8 mouse cellular contexts compared by ENCODE assay signal in the genomic region with DNA sequence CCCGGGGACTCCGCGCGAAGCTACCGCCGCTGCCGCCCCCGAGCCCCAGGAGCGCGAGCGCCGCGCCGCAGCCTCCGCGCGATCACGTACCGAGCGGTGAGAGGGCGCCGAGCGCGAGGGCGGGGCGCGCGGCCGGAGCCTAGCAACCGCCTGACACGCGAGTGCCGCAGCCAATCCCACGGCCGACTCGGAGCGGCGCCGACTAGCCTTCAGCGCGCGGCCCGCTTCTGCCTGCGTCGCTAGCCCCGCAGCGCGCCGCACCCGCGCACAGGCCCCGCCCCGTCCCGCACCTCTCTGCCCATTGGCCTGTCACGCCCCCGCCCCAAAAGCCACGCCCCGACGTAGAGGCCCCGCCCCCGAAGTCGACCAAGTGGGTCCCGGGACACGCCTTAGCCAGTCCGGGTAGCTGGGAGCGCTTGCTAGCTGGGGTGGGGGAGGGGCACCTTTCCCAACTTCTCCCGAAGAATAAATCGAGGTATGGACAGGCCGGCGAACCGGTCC. TPM values are rescaled to one million over a fixed set of nuclear protein-coding genes. Genes with fewer than 3 reads are reported as not detected.
DNase-seq lines count a peak whose midpoint lies in the region; ATAC-seq lines count a peak whose summit lies in the region.

A gene (minus strand): TSS at position 269 of the 501 bp plus-strand sequence.

- peak; percentile 99 for ATAC-seq in hindbrain, embryonic 16.5 days

- H3K79me2 ChIP-seq in macrophage (ENCODE audit: inconsistent target): peaks cover 42% of the 10 kb centered on the region

- H3K9ac ChIP-seq in hindbrain, embryonic 16.5 days (ENCODE audit: low read depth, low read length): peak within 1 kb of the TSS; percentile 94

- peak within 1 kb of the TSS; percentile 98 for H3K4me3 ChIP-seq in hindbrain, embryonic 16.5 days (ENCODE audit: low read length)
- peak within 1 kb of the TSS; percentile 54 for H3K4me3 ChIP-seq in macrophage (ENCODE audit: inconsistent target)

- H3K36me3 ChIP-seq in hindbrain, embryonic 16.5 days (ENCODE audit: control insufficient read depth, insufficient read depth, low read length): no peaks in the 10 kb centered on the region
- H3K36me3 ChIP-seq in macrophage (ENCODE audit: inconsistent target): no peaks in the 10 kb centered on the region

- WGBS in hindbrain, embryonic 16.5 days: 1% methylated on average over 31 of the region's 71 CpGs
- 0% methylated on average over 67 of the region's 71 CpGs for WGBS in macrophage (ENCODE audit: missing documents)

- H3K4me2 ChIP-seq in hindbrain, embryonic 16.5 days (ENCODE audit: low read length): peak within 1 kb of the TSS; percentile 84

- no peaks in the 10 kb centered on the region for H3K27me3 ChIP-seq in hindbrain, embryonic 16.5 days (replicated peaks; ENCODE audit: control insufficient read depth, insufficient read depth, low read length)

- DNase-seq in T-cell, adult 2 months (ENCODE audit: low spot score): peak; percentile 98
- peak; percentile 99 to 100 for DNase-seq in cerebellum, postnatal 36 days
- DNase-seq in gastrocnemius, adult 18-20 months (ENCODE audit: low spot score): peak; percentile 99
- peak; percentile 98 to 99 for DNase-seq in left cerebral cortex, adult 18-20 months (ENCODE audit: low spot score in 2 of 2)
- DNase-seq in right cerebral cortex, adult 18-20 months: peak; percentile 99
- DNase-seq in urinary bladder, postnatal 10 days (ENCODE audit: low spot score): peak; percentile 98

- peak within 1 kb of the TSS; percentile 95 for H3K27ac ChIP-seq in hindbrain, embryonic 16.5 days (ENCODE audit: low read depth, low read length)
- H3K27ac ChIP-seq in macrophage: no peak within 1 kb of the TSS

- H3K9me3 ChIP-seq in hindbrain, embryonic 16.5 days (ENCODE audit: control insufficient read depth, low read length): no peaks in the 10 kb centered on the region

- peaks cover 20% of the 10 kb centered on the region for H3K4me1 ChIP-seq in hindbrain, embryonic 16.5 days (ENCODE audit: control insufficient read depth, insufficient read depth, low read depth, low read length)

RNA-seq across cellular contexts. Expression of the gene that starts here (rescaled TPM):
- 100 to 1,000 TPM; 166 to 173 TPM for total RNA-seq in gastrocnemius, adult 18-20 months (2021)
- 75.4 and 90.0 TPM in 2 replicates for polyA plus RNA-seq in hindbrain, embryonic 16.5 days (2015; fragmentation: Nextera tagmentation; extraction: Ambion mirVana)
- total RNA-seq in left cerebral cortex, adult 18-20 months (2021): 10 to 100 TPM; 79.2 to 85.8 TPM
- 10 to 100 TPM in 16 of 26 experiments, 1 to 10 TPM in 10; 1.9 to 33.6 (median 12.7) TPM for total RNA-seq in macrophage (2018; cell fraction: chromatin; rRNA removed)
- total RNA-seq in macrophage (2018; cell fraction: cytosol; rRNA removed): 10 to 100 TPM; 15.3 to 75.1 (median 34.1) TPM
- total RNA-seq in macrophage (2018; cell fraction: nucleus; rRNA removed): 10 to 100 TPM; 20.2 to 80.7 (median 40.0) TPM
- 38.1 to 58.2 TPM (median 44.5 TPM) in 3 replicates for polyA plus RNA-seq in macrophage (2018)
